Mouse (Mus musculus) myocyte (in vitro differentiated cells): ENCODE data around the gene Olfr836.
"Not testable (repeated sequence)": the region's sequence is repeated elsewhere in the genome, so short reads cannot be mapped to it uniquely, and the experiment has no call there.

Source experiments
- MAX ChIP-seq: IDR thresholded peaks from one replicate; pipeline ENCODE4 v1.6.1; 2011; ENCODE audit warnings: low read depth, mild to moderate bottlenecking, control low read depth
- MYOD1 ChIP-seq, 3 experiments: IDR thresholded peaks; one replicate each; pipeline ENCODE4 v1.6.1; 2011; ENCODE audit warnings: control low read depth in 2 of 3, low read depth in 2 of 3, mild to moderate bottlenecking in 2 of 3, moderate library complexity in 1 of 3; ENCODE audit not compliant: insufficient read length in 2 of 3, control insufficient read depth in 1 of 3
- POLR2A ChIP-seq: IDR thresholded peaks from one replicate; pipeline ENCODE4 v1.6.1; 2011; ENCODE audit warnings: low read depth, mild to moderate bottlenecking, control low read depth, moderate library complexity; ENCODE audit not compliant: insufficient read length
- POLR2AphosphoS2 ChIP-seq: IDR thresholded peaks from one replicate; pipeline ENCODE4 v1.6.1; 2011; ENCODE audit warnings: low read depth, control low read depth; ENCODE audit not compliant: insufficient read length
- TCF3 ChIP-seq: IDR thresholded peaks from one replicate; pipeline ENCODE4 v1.6.1; 2011; ENCODE audit warnings: low read depth, control low read depth; ENCODE audit not compliant: insufficient read length

DNA sequence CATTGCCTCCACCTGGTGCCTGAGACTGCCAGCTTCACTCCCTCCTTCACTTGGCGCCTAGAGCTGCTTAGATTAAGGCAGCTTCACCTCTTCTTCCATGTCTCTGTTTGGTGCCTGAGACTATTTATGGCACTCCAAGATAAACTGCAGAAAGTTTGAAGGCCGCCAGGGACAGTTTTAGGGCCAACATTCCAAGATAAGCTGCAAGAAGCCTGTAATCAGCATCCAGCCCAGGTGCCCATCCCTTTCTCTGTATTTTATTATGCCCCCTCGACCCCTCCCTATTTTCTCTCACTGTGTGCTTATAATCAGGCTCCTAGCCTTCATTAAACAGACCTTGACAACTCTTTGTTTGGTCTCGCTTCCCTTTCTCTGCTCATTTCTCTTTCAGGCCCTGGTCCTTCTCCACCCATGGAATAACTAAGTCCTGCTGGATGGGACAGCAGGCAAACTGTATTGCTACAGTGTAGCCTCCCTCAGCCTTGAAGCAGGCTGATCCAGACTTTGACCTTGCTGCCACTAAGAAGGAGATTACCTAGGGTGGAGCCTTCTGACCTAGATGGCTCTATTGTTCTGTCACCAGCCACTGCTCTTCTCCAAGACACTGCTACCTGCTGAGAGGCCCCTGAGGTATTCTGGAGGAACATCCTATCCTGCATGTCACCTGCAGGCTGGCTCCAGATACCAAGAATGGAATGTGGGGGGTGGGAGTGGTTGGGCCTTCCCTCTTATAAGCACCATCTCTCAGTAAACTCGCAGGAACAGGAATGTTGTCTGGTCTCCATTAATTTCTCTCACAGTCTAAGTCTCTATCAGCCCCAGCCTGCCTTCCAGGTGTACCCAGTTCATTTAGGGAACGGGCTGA is 27.1 kb upstream of the Olfr836 start:
- not testable (repeated sequence) for TF ChIP-seq MYOD1 (IDR thresholded peaks at IDR 0.05; ENCODE audit: control insufficient read depth in 1 of 3, insufficient read length in 2 of 3, low read depth in 2 of 3); POLR2A; MAX; POLR2AphosphoS2; TCF3
